Mouse (Mus musculus) common myeloid progenitor, adult 5-6 weeks (primary cell): Measurements from ENCODE around the gene Tprn. TPM values are rescaled to one million over a fixed set of nuclear protein-coding genes. Genes with fewer than 3 reads are reported as not detected.

Source experiments
- ATAC-seq: replicated peaks from 2 replicates; pipeline ENCODE4 v1.8.0; 2016; ENCODE audit warnings: low read depth, mild to moderate bottlenecking, moderate TSS enrichment, inconsistent platforms; ENCODE audit not compliant: poor library complexity, severe bottlenecking
- total RNA-seq: library from RNA; stranded (forward); fragments of 200-1000, 187-1606 nt; gene quantifications from 2 replicates; pipeline ENCODE4 v1.2.3, GENCODE M21; 2017

The Tprn gene
- total RNA-seq, 1 experiment from 2014 or later: 17.0 TPM

- no peak for ATAC-seq
Measured at GRCm38 (mm10) chr2:25290101-25290815, 27.8 kb downstream of the Tprn start.

DNA sequence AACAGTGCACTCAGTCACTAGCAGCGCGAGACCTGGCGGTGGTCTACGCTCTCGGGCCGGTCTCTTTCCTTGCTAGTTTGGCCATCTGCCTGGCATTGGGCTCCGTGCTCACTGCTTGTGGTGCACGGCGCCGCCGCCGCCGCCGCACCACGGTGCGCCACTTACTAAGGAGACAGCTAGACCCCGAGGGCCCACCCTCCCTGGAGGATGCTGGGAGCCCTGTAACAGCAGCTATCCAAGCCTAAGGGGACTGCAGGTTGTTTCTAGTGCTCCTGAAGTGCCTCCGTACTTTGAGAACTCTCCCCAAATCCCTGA lies 28.4 kb downstream of the Tprn start:
- no peak for ATAC-seq

DNA sequence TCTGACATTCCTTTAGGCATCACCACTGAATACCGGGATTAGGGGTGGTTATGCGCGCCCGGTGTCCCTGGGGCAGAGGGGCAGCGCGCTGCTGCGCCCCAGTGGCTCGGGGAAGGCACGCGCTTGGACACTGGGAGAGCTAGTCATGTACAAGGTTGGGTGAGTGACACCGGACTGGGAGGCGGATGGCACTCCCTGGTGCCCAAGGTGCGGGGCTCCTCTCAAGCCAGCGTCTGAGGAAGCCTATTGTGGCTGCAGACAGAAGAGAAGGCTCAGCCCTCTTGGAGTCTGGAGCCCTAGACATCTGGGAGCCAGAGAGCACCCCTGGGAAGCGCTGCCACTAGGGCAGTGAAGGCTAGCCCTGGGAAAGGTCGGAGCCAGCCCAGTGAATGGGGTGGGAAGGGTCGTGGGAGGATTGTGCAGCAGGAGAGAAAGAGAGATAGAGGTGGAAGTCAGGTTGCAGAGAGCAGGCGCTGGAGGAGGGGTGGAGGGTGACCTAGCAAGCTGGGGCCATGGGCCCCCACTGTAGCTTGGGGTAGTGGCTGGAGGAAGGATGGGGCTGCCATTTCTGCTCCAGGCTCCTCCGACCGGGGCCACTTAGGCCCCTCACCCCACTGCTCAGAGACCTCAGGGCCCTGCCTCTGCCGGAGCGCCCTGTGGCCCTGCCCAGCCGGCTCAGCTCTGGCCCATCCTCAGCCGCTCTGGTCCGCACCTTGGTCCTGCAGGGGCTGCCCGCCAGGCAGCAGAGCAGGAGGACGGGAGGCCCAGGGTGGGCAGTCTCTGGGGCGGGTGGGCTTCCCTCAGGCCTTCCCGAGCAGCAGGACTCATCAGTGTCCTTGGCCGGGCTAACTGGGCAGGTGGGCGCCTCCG lies 29.0 kb downstream of the Tprn start:
- ATAC-seq: no peak

DNA sequence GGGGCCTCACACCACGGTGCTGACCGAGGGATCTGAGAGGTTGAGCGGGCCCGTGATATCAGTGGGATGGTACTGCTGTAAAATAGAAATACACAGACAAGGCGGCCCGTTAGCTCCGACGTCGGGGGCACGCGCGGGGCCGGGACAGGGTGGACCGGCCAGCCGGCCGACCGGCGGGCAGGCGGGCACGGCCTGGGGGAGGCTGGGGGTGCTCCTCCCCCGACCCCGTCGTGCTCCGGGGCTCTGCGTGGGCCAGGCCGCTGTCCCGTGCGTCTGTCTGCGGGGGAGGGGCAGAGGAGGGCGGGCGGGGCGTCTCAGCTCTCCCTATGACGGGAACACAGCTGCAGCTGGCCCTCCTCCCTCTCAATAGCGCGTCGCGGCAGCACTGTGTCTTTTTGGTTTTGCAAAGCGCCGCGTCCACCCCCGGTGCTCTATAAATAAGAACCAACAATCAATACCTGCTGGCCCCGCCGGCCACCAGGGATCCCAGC lies 29.7 kb downstream of the Tprn start:
- no peak for ATAC-seq

DNA sequence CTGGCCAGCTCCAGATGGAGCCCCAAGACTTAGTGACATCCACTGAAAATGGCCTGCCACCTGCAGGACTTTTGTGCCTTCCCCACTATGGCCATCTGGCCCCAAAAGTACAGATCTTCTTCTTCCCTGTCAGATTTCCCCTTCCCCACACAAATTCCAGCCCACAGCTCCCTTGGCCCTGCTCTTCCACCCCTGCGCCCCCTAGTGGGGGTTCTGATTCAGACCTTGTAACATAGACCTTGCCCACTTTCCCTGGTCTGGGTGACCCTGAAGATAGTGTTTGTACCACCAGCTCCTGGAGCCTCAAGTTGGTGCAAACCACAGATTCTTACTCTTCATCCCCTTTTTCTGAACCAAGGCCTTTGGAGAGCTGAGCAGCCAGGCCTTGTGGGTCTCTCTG lies 30.4 kb downstream of the Tprn start:
- peak; percentile 64 for ATAC-seq

- no peak for ATAC-seq
Measured at GRCm38 (mm10) chr2:25293706-25294105, 31.3 kb downstream of the Tprn start.

DNA sequence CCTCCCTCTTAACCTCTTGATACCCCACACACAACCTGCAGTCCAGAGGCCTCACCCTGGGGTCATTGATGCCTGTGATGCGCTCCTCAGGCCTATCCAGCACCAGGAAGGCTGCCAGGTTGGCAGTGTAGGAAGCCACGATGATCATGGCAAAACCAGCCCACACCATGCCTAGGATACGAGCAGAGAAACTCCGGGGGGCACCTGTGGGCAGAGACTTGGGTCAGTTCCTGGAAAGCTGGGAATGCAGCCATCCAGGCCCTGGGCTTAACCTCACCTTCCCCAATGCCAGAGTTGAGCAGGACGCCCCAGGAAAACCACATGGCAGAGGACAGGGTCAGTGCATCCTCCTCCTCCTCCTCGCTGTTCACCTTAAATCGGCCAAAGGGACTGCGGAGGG lies 34.7 kb downstream of the Tprn start:
- ATAC-seq: no peak

- no peak for ATAC-seq
Measured at GRCm38 (mm10) chr2:25298046-25298445, 35.6 kb downstream of the Tprn start.

DNA sequence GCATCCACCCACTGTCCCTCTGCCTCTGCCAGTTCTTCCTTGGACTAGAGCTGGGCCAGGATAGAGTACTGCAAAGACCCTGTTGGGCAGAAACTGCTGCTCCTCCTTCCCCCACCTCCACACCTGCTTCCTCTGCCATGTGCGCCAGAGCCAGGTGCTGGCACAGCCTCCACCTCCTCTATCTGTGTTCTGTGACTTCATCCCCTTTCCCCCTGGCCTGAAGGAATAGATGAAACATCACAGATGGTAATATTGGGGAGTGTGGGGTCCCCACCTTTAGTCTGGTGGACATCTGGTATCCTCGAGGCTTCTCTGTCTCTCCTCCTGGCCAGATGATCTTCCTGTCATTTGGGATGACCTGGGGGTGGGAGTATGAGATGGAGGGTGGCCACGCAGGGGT lies 41.0 kb downstream of the Tprn start:
- no peak for ATAC-seq

DNA sequence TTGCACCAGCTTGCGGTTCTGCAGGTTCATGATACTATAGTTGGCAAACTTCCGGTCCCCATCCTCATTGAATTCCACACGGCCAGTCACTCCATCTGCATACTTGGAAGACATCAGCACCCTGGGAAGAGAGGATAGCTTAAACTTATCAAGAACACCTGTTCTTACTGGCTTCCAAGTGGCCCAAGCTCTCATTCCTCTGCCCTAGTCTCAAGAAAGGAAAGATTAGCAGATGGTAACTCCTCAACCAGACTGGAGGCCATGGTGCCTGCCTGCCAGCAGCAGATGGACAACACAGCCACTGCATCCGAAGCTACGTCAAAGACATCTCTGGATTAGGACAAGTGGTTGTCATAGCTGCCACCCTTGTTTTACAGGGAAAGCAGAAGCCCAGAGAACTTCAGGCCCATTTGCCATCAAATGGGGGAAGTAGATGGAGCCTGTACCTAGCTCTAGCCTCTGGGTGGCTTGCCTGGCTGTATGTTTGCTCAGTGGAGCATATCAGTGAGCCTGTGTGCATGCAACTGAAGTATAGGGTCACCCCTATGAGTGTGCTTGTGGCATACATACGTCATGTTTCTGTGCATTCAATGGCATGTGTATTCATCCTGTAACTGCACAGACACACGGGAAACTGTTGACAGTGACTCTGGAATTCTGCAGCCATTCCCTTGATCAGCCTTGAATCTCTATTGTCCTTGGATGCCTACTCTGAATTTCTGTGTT lies 41.7 kb downstream of the Tprn start:
- ATAC-seq: 0 out of 2 replicates have a peak, but pooled peaks have one; percentile 30

- ATAC-seq: peak; percentile 77
Measured at GRCm38 (mm10) chr2:25304657-25305541, 42.5 kb downstream of the Tprn start.

DNA sequence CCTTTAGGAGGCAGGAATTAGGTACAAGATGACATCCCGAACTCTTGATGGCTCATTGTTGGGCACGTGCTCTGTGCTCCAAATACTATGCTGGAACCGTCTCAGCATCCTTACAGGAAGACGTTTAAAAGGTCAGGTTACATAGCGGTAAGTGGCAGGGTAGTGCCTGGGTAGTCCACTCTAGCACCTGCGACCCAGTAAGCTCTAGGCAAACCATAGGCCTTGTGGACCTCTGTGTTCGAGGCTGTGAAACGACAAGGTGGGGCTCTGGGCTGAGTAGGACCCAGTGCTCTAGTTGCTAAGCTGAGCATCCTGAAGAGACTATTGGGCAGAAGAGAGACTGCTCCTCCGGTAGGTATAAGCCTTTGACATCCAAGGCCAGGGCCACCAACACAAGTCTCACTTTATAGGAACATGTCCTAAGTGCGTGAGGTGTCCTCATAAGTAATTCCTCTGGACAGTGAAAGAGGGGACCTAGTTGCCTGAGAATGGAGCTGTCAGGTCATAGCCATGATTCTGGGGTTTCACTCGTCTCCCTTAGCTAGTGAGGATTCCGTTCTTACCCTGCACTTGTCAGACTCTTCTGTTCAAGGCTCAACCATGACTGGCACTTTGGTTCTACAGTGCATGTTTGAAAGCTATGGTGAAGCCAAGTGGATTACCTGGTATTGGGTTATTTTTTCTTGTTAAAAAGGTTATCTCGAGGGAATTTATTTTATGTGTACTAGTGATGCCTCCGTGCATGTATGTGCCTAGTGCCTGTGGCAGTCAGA lies 43.4 kb downstream of the Tprn start:
- ATAC-seq: no peak

DNA sequence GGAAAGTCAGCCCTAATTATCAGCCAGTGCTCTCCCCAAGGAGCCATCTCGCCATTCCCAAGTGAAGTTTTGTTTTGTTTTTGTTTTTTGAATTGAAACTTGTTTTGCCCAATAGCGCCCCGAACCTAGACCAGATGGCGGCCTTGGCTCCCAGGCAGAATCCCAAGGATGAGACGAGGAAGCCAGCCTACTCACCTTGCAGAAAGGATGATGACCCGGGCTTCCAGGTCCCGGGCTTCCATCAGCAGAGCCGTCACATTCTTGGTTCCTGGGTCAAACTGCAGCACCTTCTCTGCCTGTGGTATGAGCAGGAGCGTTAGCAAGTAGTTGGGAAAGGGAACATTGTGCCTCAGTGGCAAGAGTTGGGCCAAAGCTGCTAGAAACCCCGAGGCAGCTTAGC lies 47.8 kb downstream of the Tprn start:
- no peak for ATAC-seq

- peak; percentile 33; the same call in 1 of the 2 replicates for ATAC-seq
Measured at GRCm38 (mm10) chr2:25310969-25311368, 48.6 kb downstream of the Tprn start.

DNA sequence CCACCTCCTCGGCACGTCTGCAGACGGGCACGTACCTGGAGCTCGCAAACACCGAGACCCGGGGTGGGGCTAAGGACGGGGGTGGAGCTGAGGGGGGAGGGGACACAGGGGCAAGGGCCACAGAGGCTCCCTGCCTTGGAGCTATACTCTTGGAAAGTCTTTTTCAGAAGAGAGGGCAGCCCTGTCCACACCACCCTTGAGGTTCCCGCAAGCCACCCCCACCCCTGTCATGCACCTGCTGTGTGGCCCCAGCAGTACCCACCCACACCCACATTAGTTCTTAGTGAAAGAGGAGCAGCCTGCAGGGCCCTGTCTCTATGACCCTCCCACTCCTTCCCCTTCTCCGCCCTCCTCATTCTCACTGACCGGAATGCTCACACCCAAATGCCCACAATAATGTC lies 49.1 kb downstream of the Tprn start:
- ATAC-seq: no peak

DNA sequence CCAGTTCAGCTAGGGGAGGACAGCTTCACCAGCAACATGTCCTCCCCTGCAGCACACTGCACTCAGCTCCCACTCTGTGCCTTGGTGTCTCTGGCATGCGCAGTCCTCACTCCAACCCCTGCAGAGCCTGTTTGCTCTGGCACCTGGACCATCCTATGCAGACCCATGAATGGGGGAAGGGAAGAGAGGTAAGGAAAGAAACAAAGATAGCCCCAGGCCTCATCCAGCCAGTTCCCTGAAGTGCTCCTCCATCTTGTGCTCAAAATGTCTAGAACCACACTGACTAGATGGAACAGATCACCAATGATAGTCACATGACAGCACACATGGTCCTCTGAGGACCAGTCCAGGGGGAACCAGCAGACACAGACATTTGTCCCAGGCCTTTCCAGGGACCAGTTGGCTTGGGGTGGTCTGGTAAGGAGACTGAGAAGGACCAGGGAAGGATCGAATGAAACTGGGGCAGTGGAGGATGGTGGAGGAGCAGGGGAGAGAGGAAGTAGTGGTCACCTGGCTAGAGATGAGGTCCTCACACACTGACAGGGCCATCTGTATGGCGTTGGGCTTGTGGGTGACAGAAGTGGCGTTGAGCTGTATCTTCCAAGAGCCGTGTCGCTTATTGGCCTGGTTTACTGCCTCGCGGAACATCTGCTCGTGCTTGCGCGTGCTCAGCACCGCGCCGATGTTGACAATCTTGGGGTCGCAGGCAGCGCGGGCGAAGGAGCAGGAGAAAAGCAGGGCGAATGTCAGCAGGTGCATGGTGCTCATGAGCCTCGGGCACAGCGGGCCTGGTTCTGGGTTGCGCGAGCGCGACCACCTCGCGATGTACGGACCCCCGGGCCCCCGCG lies 55.9 kb downstream of the Tprn start:
- ATAC-seq: peak; percentile 10; the same call in 1 of the 2 replicates

DNA sequence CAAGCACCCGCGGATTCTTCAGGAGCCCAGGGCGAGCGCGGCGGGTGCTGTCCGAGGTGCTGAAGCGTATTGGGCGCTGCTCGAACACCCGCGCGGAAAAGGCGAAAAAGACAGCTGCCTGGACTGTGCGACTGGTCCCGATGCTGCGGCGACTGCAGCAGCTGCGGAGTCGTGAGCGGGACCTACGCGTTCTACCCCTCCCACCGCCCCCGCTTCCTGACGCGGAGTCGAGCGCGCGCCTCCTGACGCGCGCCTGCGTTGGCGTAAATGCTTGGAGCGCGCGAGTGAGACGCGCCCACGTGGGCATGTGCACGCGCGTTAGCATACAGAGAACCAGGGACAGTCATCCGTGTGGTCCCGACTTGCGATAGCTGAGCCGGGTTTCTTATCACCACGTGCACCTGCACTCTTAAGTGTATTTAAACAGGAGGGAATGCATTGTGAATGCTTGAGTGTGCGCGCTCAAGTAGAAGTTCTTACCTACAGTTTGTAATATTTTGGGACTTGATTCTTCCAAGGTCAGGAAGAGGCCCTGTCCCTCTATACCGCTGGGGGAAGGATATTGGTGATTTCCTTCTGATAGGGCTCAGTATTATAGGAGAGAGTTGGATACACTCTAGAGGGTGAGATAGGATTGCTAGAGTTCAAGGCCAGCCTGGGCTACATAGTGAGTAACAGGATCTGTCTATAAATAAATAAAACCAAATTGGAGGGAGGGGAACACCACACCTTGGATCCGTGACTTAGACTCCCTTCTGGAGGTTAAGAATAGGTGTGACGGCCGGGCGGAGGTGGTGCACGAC lies 56.8 kb downstream of the Tprn start, which contains the start of gene Grin1:
TSS of gene Grin1 (minus strand) at position 217 of the 803 bp plus-strand sequence.
- ATAC-seq: peak; percentile 87
